Mouse (Mus musculus): Measurements from ENCODE around the gene Pak2. TPM values are rescaled to one million over a fixed set of nuclear protein-coding genes. Genes with fewer than 3 reads are reported as not detected.

Gene Pak2
- polyA plus RNA-seq, 1 experiment = 21.9 TPM

DNA sequence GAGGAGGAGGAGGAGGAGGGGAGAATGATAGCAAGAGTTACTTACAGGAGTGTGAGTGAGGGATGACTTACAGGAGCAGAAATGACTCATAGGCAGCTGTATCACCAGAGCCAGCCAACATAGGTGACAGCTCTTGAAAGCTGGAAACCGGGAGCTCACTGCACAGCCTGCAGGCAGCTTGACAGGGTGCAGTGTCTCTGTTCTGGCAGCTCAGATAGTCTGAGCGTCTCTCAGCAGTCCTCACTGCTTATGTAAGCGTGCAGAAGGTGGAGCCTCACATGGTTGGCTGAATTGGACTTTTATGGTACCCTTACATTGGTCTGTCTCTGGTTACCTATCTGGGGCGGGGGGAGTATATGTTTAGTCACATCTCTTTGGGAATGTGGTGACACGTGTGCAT is 69.2 kb downstream of the Pak2 start:
- no peak for DNase-seq (ENCODE audit: low read depth, low spot score)
- WGBS = 5% methylated on average over 5 of the region's 5 CpGs

DNA sequence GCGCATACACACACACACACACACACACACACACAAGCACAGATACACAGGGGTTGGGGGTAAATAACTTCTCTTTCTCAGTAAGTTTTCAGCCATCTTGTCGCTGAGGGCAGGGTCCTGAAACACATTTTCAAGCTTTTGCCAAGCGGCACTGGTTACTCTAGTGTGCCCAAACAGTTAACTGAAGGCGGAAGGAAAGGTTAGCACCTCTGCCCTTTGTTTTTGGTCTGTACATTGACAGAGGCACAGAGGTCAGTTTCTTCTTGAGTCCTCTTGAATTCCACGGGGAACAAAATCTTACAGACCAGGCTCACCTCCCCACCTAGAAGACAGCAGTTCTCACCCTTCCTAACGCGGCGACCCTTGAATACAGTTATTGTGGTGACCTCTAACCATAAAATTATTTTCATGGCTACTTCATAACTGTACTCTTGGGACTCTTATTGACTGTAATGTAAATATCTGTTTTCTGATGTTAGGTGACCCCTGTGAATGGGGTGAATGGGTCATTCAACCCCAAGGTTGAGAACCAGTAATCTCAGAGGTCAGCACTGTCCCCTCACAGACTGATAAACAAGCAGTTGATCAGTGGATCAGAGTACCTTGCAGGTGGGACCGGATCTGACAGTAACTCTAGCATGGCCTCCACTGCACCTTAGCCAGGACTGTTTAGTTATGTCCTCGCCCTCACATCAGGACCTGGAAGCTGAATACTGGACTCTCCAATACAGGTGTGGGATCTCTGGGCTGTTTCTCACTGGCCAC is 70.4 kb downstream of the Pak2 start:
- DNase-seq (ENCODE audit: low read depth, low spot score) = no peak
- WGBS = 32% methylated on average over 10 of the region's 10 CpGs

DNA sequence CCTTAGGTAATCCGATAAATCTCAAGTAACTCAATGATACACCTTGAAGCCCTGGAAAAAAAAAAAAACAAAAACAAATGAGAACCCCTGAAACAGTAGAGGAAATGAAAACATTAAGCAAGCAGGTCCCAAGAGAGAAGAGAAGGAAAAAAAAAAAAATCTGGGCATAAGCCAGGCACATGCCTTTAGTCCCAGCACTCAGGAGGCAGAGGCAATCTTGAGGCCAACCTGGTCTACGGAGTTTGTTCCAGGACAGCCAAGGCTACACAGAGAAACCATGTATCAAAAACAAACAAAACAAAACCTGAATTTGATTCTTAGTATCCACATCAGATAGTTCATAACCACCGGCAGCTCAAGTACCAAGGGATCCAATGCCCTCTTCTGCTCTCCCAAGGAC is 74.4 kb downstream of the Pak2 start:
- 90% methylated on average over 3 of the region's 3 CpGs for WGBS
- DNase-seq (ENCODE audit: low read depth, low spot score) = no peak

DNA sequence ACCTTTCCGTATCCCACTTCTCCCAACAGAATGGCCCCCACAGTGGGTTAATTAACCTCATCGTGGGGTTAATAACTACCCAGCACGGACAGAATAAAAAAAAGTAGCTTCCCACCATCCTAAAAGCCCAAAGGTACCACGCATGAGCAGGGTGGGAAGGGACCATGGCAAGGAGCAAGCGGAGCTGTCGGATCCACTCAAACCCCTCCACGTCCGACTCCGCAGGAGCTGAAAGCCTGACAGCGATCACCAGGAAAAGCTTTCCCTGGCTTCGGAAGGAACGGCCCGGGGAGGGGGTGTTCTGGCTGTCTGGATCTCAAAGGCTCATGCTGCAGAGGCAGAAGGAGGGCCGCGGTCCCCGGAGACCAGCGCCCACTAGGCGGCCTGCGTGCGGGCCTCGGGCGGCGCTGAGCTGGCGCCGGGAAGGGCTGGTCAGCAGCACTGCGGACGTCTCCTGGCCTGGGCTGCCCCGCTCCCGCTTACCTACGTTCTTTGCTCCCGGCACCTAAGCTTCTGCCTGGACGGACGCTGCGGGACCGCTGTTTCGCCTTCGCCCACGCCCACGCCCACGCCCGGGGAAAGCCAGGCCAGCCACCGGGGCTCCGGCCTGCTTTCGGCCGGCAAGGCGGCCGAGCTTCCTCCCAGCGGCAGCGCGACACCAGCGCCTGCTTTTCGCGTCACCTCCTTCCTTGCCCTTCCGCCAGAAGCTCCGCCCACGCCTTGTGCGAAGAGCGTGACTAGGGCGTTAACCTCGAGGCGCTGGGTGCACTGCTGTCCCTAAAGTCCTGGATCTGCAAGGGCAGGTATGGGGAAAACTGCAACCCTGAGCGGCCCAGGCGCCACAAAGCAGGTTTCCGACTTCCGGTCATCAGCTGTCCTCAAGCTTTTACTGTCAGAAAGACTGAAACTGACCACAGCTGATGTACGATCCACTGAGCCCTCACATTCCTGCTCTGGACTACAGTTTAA is 76.3 kb downstream of the Pak2 start, which contains the start of gene Senp5:
Gene Senp5 (minus strand): TSS at position 779 of the 969 bp plus-strand sequence.
- WGBS = under 1% methylated on average over 66 of the region's 66 CpGs
- peak; percentile 92 for DNase-seq (ENCODE audit: low read depth, low spot score)

DNA sequence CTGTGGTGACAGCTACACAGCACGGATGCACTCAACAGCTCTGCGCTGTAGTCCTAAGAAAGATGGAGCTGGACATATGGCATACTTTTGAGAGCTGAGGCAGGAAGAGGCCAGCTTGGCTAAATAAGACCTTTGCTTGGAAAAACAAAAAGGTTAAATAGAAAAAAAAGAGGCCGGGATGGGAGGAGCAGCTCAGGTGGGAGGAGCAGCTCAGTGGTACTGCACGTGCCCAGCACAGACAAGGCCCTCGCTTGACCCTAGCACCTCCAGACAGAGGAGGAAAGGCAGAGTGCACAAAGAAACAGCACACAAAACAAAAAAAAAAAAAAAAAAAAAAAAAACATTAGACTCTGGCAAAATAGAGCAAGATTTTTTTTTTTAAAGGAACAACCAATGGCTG is 82.8 kb downstream of the Pak2 start:
- DNase-seq (ENCODE audit: low read depth, low spot score) = no peak
- 89% methylated on average over 5 of the region's 5 CpGs for WGBS

DNA sequence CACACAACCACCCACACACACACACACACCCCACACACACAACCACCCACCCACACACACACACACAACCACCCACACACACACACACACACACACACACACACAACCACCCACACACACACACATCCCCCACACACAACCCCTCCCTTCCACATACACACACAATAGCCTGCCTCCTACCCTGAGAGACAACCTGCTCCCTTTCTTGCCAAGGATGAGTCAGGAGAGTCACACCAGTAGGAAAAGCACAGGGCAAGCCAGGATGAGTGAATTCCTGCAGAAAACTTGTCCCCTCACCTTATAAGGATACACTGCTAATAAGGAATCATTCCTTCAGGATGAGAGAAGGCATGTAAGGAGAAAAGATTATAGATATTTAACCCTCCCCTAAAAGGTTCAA is 85.2 kb downstream of the Pak2 start:
- no peak for DNase-seq (ENCODE audit: low read depth, low spot score)

DNA sequence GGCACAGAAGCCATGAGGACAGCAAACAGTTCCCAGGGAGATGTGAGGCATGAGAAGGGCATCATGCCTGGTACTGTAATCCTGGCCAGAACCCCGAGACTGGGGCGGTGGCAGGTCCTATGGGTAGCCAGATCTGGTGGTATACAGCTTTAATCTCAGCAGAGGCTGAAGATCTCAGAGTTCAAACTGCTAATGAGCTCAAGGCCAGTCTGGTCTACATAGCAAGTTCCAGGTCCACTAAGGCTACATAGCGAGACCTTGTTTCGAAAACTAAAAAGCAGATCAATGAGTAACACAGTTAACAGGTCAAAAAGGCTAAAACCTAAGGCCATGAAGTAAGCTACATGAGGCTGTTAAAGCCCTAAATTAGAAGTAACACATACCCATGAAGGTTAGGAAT is 85.9 kb downstream of the Pak2 start:
- DNase-seq (ENCODE audit: low read depth, low spot score) = no peak
- WGBS = 94% methylated on average over 4 of the region's 4 CpGs

DNA sequence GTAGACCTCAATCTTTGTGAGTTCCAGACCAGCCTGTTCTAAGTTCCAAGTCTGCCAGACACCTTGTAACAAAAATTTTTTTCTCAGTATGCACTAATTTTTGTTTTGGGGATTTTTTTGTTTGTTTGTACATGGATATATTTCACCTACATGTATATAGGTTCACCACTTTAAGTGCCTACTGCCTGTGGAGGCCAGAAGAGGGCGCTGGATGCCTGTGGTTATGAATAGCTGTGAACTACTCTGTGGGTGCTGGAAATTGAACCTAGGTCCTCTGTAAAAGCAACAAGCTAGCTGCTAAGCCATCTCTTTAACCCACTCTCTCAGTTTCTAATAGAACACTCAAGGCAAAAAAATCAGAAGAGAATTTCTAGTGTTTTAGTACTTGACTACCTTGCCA is 87.1 kb downstream of the Pak2 start:
- WGBS = 62% methylated on average over 1 of the region's 1 CpGs
- no peak for DNase-seq (ENCODE audit: low read depth, low spot score)

DNA sequence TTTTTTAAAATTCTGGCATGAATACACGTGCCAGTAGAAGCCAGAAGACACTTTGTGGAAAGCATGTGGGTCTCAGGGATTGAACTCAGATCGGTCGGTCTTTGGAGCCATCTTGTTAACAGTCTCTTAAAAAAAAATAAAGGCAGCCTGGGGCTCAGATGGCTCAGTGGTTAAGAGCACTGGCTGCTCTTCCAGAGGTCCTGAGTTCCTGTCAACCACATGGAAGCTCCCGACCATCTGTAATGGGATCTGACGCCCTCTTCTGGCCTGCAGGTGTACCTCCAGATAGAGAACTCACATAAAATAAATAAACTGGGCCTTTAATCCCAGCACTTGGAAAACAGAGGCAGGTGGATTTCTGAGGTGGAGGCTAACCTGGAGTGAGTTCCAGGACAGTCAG is 98.2 kb downstream of the Pak2 start:
- 81% methylated on average over 5 of the region's 5 CpGs for WGBS
- no peak for DNase-seq (ENCODE audit: low read depth, low spot score)

DNA sequence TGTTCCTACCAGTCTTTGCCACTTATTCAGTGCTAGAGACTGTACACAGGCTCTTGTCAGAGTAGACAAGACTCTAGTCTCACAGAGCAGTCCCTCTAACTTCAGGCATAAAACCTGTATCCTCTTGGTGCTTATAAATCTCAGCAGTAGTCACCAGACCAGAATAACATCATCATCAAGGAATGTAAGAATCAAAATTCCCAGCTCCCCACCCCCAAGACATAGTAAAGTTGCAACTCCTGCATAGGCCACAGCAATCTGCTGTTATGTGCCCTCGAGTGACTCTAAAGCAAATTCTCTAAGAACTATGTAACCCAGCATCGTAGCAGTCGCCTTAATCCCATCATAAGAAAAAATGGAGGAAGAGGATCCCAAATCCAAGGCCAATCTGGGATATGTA is 99.6 kb downstream of the Pak2 start:
- 88% methylated on average over 3 of the region's 3 CpGs for WGBS
- no peak for DNase-seq (ENCODE audit: low read depth, low spot score)

DNA sequence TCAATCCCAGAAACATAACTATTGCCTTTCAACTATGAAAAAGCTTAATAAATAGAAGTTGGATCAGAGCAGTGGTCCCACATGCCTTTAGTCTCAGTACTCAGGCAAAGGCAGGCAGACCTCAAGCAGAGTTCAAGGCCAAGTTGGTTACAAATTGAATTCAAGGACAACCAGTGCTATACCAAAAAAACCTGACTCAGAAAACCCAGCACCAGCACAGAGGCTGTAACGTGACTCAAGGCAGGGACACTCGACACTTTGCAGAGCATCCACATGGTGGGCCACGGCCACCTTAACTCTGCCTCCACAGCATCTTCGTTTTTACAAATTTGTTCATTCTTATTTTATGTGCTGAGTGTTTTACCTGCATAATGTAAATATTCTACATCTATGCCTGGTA is 103.9 kb downstream of the Pak2 start:
- WGBS = 92% methylated on average over 4 of the region's 4 CpGs
- DNase-seq (ENCODE audit: low read depth, low spot score) = no peak

Other genes with a start within 250 kb of the Pak2 start
- 0.16 and 0.35 TPM in 2 replicates for gene Meltf, start 200.5 kb downstream of the Pak2 start, polyA plus RNA-seq (2012; rRNA removed)
- 1.3 and 1.9 TPM in 2 replicates for gene Pigz, start 145.5 kb downstream of the Pak2 start, polyA plus RNA-seq (2012; rRNA removed)
- gene 0610012G03Rik, start 130.8 kb downstream of the Pak2 start, polyA plus RNA-seq (2012; rRNA removed) = 59.9 and 74.7 TPM in 2 replicates
- 5.8 and 6.8 TPM in 2 replicates for gene Ncbp2, start 130.8 kb downstream of the Pak2 start, polyA plus RNA-seq (2012; rRNA removed)
- 3.9 and 5.4 TPM in 2 replicates for gene Senp5, start 76.1 kb downstream of the Pak2 start, polyA plus RNA-seq (2012; rRNA removed)
- gene Pigx, start 20.4 kb upstream of the Pak2 start, polyA plus RNA-seq (2012; rRNA removed) = 33.9 and 38.4 TPM in 2 replicates
- gene Cep19, start 20.5 kb upstream of the Pak2 start, polyA plus RNA-seq (2012; rRNA removed) = 10.1 and 10.5 TPM in 2 replicates
- 9.0 and 10.8 TPM in 2 replicates for gene Nrros, start 86.3 kb upstream of the Pak2 start, polyA plus RNA-seq (2012; rRNA removed)
- gene Bex6, start 100.5 kb upstream of the Pak2 start, polyA plus RNA-seq (2012; rRNA removed) = not detected in 2 replicates
- gene Fbxo45, start 167.8 kb upstream of the Pak2 start, polyA plus RNA-seq (2012; rRNA removed) = 3.0 and 3.6 TPM in 2 replicates
- 3.7 and 3.9 TPM in 2 replicates for gene Wdr53, start 167.9 kb upstream of the Pak2 start, polyA plus RNA-seq (2012; rRNA removed)
- gene Smco1, start 192.1 kb upstream of the Pak2 start, polyA plus RNA-seq (2012; rRNA removed) = not detected in 2 replicates
- gene Rnf168, start 198.1 kb upstream of the Pak2 start, polyA plus RNA-seq (2012; rRNA removed) = 4.5 and 7.6 TPM in 2 replicates

All from large intestine, adult 2 months (tissue).